Mouse (Mus musculus) megakaryocyte, embryonic 14.5 days (primary cell): ENCODE results near the gene Myof.

Experiments used
- FLI1 ChIP-seq: IDR thresholded peaks from 2 replicates; pipeline ENCODE4 v1.6.1; 2012; ENCODE audit warnings: low read length, inconsistent platforms, mixed read lengths
- GATA1 ChIP-seq: IDR thresholded peaks from 3 replicates; pipeline ENCODE4 v1.6.1; 2012; ENCODE audit warnings: mixed read lengths, low read length, inconsistent platforms, borderline replicate concordance

- TF ChIP-seq GATA1 (no peak), FLI1 (no peak)
Measured at GRCm38 (mm10) chr19:37873499-37873898, 169.9 kb downstream of the Myof start.
